11 mouse cellular contexts compared by ENCODE assay signal in genomic region chr10:13108021-13108548, GRCm38 (mm10). TPM values are rescaled to one million over a fixed set of nuclear protein-coding genes. Genes with fewer than 3 reads are reported as not detected.
DNase-seq lines count a peak whose midpoint lies in the region; ATAC-seq and TF ChIP-seq lines count a peak whose summit lies in the region.
"Had no signal": no experiment of that assay in that cellular context is flagged by ENCODE, and none has a peak within 500 bp of the region (broad histone marks: within the 10 kb centered on the region; RNA-seq: fewer than 3 reads in every experiment).

No protein-coding gene starts in this region.

- no peak for DNase-seq in heart, embryonic 10.5 days (ENCODE audit: low spot score)
- no peak for DNase-seq in heart, postnatal 4 days
- peak; percentile 90 for DNase-seq in ES-E14 (ENCODE audit: low read depth, low spot score)
- DNase-seq in mesoderm, embryonic 11.5 days (ENCODE audit: low read depth, low spot score) = peak; percentile 83
- no peak for DNase-seq in layer of hippocampus, adult 2 months (ENCODE audit: low spot score in 2 of 2)
- no peak for DNase-seq in left cerebral cortex, postnatal 14 days (ENCODE audit: low spot score in 2 of 2)
- no peak for DNase-seq in spleen, postnatal 36 days (ENCODE audit: low spot score in 2 of 2)
- DNase-seq: lung, adult 2 months; thymus, postnatal 36 days had no signal

- peak; percentile 93 for ATAC-seq in forebrain, embryonic 13.5 days

- no peaks in the 10 kb centered on the region for H3K9me3 ChIP-seq in heart, embryonic 10.5 days
- H3K9me3 ChIP-seq in ES-E14 (ENCODE audit: control insufficient read depth, insufficient read depth, low read depth, low read length) = no peaks in the 10 kb centered on the region
- no peaks in the 10 kb centered on the region for H3K9me3 ChIP-seq in forebrain, embryonic 13.5 days (replicated peaks)

- peak overlapping the region; percentile 71 for H3K27ac ChIP-seq in heart, embryonic 10.5 days
- no peak overlapping the region for H3K27ac ChIP-seq in ES-E14 (ENCODE audit: insufficient read depth, low read depth, low read length, poor library complexity, severe bottlenecking)
- H3K27ac ChIP-seq in forebrain, embryonic 13.5 days = peak overlapping the region; percentile 78
- no peak overlapping the region for H3K27ac ChIP-seq in layer of hippocampus, adult 2 months
- H3K27ac ChIP-seq: kidney, postnatal 0 days had no signal

- peaks cover 18% of the 10 kb centered on the region for H3K36me3 ChIP-seq in heart, embryonic 10.5 days
- H3K36me3 ChIP-seq in ES-E14 (ENCODE audit: control insufficient read depth, insufficient read depth, low read length, poor library complexity, severe bottlenecking) = no peaks in the 10 kb centered on the region
- H3K36me3 ChIP-seq in forebrain, embryonic 13.5 days (ENCODE audit: poor library complexity, severe bottlenecking) = peaks cover 12% of the 10 kb centered on the region

- 47% methylated on average over 7 of the region's 7 CpGs for WGBS in heart, embryonic 10.5 days
- 4% methylated on average over 7 of the region's 7 CpGs for WGBS in forebrain, embryonic 13.5 days

- in situ Hi-C loops in ES-E14 (cut with MboI; ENCODE audit: low sequenced_read_pairs in 2 of 2, unreplicated experiment in 2 of 2) = no loop called here

- H3K4me1 ChIP-seq in heart, embryonic 10.5 days = peaks cover 55% of the 10 kb centered on the region
- H3K4me1 ChIP-seq in ES-E14 (ENCODE audit: control insufficient read depth in 2 of 2, insufficient read depth in 2 of 2, low read length in 2 of 2, poor library complexity in 1 of 2) = peaks cover 6 to 9% of the 10 kb centered on the region in 2 experiments
- peaks cover 61% of the 10 kb centered on the region for H3K4me1 ChIP-seq in forebrain, embryonic 13.5 days

- 0 out of 2 replicates have a peak overlapping the region, but pooled peaks have one; percentile 4 for H3K4me2 ChIP-seq in forebrain, embryonic 13.5 days

- no peak for TF ChIP-seq CTCF in layer of hippocampus, adult 2 months (conservative IDR thresholded peaks at IDR 0.05)

- intact Hi-C loops in left cerebral cortex, postnatal 14 days (cut with DNase I) = no loop called here

- no peak overlapping the region for H3K4me3 ChIP-seq in heart, embryonic 10.5 days
- no peak overlapping the region for H3K4me3 ChIP-seq in ES-E14 (ENCODE audit: insufficient read depth in 1 of 2, low read depth in 1 of 2, low read length in 2 of 2, poor library complexity in 1 of 2, severe bottlenecking in 1 of 2)
- H3K4me3 ChIP-seq in forebrain, embryonic 13.5 days = no peak overlapping the region
- no peak overlapping the region for H3K4me3 ChIP-seq in layer of hippocampus, adult 2 months

- no peak overlapping the region for H3K9ac ChIP-seq in ES-E14 (ENCODE audit: insufficient read depth, low read depth, low read length, poor library complexity, severe bottlenecking)
- no peak overlapping the region for H3K9ac ChIP-seq in forebrain, embryonic 13.5 days

- no peaks in the 10 kb centered on the region for H3K27me3 ChIP-seq in heart, embryonic 10.5 days (ENCODE audit: insufficient read depth, poor library complexity, severe bottlenecking)
- H3K27me3 ChIP-seq in forebrain, embryonic 13.5 days = no peaks in the 10 kb centered on the region

TF ChIP-seq in ES-E14, 5 proteins besides CTCF, POLR2A, EP300 and RAD21:
- TF ChIP-seq CHD2 (IDR thresholded peaks at IDR 0.05; ENCODE audit: low read depth, low read length) = 0 out of 2 replicates have a peak, but pooled peaks have one; percentile 27
- no peak for TF ChIP-seq HCFC1 (IDR thresholded peaks at IDR 0.05; ENCODE audit: borderline replicate concordance, insufficient read depth, low read length)
- no peak for TF ChIP-seq ZNF384 (IDR thresholded peaks at IDR 0.05; ENCODE audit: low read depth, low read length)
- no peak for TF ChIP-seq MAFK (IDR thresholded peaks at IDR 0.05; ENCODE audit: insufficient read depth, low read depth, low read length)
- TF ChIP-seq ZC3H11A (IDR thresholded peaks at IDR 0.05; ENCODE audit: borderline replicate concordance, low read depth, low read length) = no peak
TF ChIP-seq in ES-E14: peak in this region for 1.

RNA-seq across cellular contexts. Expression of gene Plagl1, which starts 47.8 kb away (rescaled TPM):
- 206 and 245 TPM in 2 replicates for polyA plus RNA-seq in heart, embryonic 10.5 days (2016; fragmentation: Nextera tagmentation; extraction: Ambion mirVana)
- total RNA-seq in heart, postnatal 4 days (2021) = 100 to 1,000 TPM; 145 to 147 TPM
- 1.2 and 13.4 TPM in 2 replicates for total RNA-seq in ES-E14 (2012; rRNA removed)
- 58.0 and 67.0 TPM in 2 replicates for polyA plus RNA-seq in forebrain, embryonic 13.5 days (2015; fragmentation: Nextera tagmentation; extraction: Ambion mirVana)
- total RNA-seq in layer of hippocampus, adult 2 months (2021) = 10 to 100 TPM; 14.1 to 17.4 TPM
- total RNA-seq in left cerebral cortex, postnatal 14 days (2021) = 10 to 100 TPM; 14.6 to 25.2 TPM

Comparison
In these comparisons a context has a peak if more than half of its experiments do, and no peak if none do; other contexts are left out.
1. DNase-seq: peak in ES-E14 (single experiment) and mesoderm, embryonic 11.5 days (single experiment); none in heart, embryonic 10.5 days (single experiment), heart, postnatal 4 days (single experiment), layer of hippocampus, adult 2 months (0 of 2), left cerebral cortex, postnatal 14 days (0 of 2) and spleen, postnatal 36 days (0 of 2).
2. H3K27ac ChIP-seq: peak in heart, embryonic 10.5 days (single experiment) and forebrain, embryonic 13.5 days (single experiment); none in ES-E14 (single experiment) and layer of hippocampus, adult 2 months (single experiment).
3. RNA of gene Plagl1, which starts 47.8 kb away (total RNA-seq): 145 to 147 TPM in heart, postnatal 4 days; 14.6 to 25.2 TPM in left cerebral cortex, postnatal 14 days, 14.1 to 17.4 TPM in layer of hippocampus, adult 2 months and 1.2 to 13.4 TPM in ES-E14; every median in the first group is over 4 times any median in the second.